Mouse (Mus musculus) forebrain, embryonic 16.5 days (tissue): ENCODE results near the gene Tnk2. TPM values are rescaled to one million over a fixed set of nuclear protein-coding genes. Genes with fewer than 3 reads are reported as not detected.

Experiments
- ATAC-seq: fragments of 200-750 bp; cut with Nextera tagmentation; 2 replicates; pipeline ENCODE4 v1.8.0; 2017; ENCODE audit warnings: mild to moderate bottlenecking, moderate library complexity
- H3K27ac ChIP-seq: fragments of 300-500 bp; sonication (generic); 2 replicates; pipeline ENCODE4 v1.5.1; 2014; ENCODE audit warnings: low read length, control low read depth
- H3K27me3 ChIP-seq: fragments of 300-500 bp; sonication (generic); replicated peaks from 2 replicates; pipeline ENCODE4 v1.6.1; 2014; ENCODE audit warnings: low read length; ENCODE audit not compliant: control insufficient read depth, insufficient read depth
- H3K36me3 ChIP-seq: fragments of 300-500 bp; sonication (generic); 2 replicates; pipeline ENCODE4 v1.6.1; 2014; ENCODE audit not compliant: control insufficient read depth, insufficient read depth
- H3K4me1 ChIP-seq: fragments of 300-500 bp; sonication (generic); replicated peaks from 2 replicates; pipeline ENCODE4 v1.6.1; 2014; ENCODE audit warnings: low read length; ENCODE audit not compliant: control insufficient read depth, insufficient read depth
- H3K4me2 ChIP-seq: fragments of 300-500 bp; sonication (generic); 2 replicates; pipeline ENCODE4 v1.6.1; 2014; ENCODE audit warnings: mild to moderate bottlenecking, low read length, control low read depth
- H3K4me3 ChIP-seq: fragments of 300-500 bp; sonication (generic); replicated peaks from 2 replicates; pipeline ENCODE4 v1.5.1; 2014; ENCODE audit warnings: mild to moderate bottlenecking, low read length, control low read depth
- H3K9ac ChIP-seq: fragments of 300-500 bp; sonication (generic); replicated peaks from 2 replicates; pipeline ENCODE4 v1.6.1; 2014; ENCODE audit warnings: low read depth, low read length, control low read depth
- H3K9me3 ChIP-seq: fragments of 300-500 bp; sonication (generic); 2 replicates; pipeline ENCODE4 v1.6.1; 2016; ENCODE audit warnings: low read length; ENCODE audit not compliant: control insufficient read depth
- WGBS: fragments of 180-500 bp; shearing (Covaris S2); extraction: QIAGEN DNeasy Blood & Tissue Kit; methylation state at CpG from one replicate; pipeline ENCODE4 v1.1.7; 2014; 5-methylcytosine and 5-hydroxymethylcytosine counted together
- polyA plus RNA-seq: library from polyadenylated mRNA; unstranded; fragments of >200 nt; fragmentation: Nextera tagmentation; extraction: Ambion mirVana; gene quantifications from 2 replicates; pipeline ENCODE4 v1.2.1, GENCODE M21; 2015

Gene Tnk2
- polyA plus RNA-seq, 1 experiment from 2014 or later: 21.9 TPM

DNA sequence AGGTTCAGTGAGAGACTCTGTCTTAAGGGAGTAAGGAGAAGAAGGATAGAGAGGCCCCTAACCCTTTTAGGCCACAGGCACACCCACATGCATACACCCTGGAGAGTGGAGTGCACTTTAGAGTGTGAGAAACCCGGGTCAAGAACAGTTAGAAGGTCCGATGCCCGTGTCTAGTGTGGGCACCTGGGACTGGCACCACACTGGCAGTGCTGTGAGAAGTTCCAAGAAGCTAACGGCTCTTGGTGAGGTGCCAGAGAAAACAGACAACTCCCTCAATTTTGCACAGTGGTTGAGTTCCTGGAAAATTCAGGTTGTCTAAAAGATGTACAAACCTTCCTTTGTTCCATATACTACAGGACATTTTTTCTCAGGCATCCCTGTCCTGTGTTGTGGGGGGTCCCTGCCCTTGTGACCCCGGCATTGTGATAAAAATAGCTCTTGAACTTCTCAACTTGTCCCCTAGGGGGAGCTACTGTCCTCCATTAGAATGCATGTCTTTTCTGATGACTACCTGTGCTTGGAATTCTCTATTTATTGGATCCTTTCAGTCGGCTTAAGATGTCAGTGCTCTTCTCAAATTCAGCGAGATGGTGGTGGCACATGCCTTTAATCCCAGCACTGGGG is 53.3 kb downstream of the Tnk2 start:
- H3K4me1 ChIP-seq: no peaks in the 10 kb centered on the region
- 40% methylated on average over 7 of the region's 7 CpGs for WGBS
- H3K36me3 ChIP-seq: no peaks in the 10 kb centered on the region
- H3K4me3 ChIP-seq: no peak overlapping the region
- H3K27me3 ChIP-seq: no peaks in the 10 kb centered on the region
- ATAC-seq: no peak
- H3K27ac ChIP-seq: no peak overlapping the region
- H3K9me3 ChIP-seq: no peaks in the 10 kb centered on the region
- no peak overlapping the region for H3K4me2 ChIP-seq
- no peak overlapping the region for H3K9ac ChIP-seq

DNA sequence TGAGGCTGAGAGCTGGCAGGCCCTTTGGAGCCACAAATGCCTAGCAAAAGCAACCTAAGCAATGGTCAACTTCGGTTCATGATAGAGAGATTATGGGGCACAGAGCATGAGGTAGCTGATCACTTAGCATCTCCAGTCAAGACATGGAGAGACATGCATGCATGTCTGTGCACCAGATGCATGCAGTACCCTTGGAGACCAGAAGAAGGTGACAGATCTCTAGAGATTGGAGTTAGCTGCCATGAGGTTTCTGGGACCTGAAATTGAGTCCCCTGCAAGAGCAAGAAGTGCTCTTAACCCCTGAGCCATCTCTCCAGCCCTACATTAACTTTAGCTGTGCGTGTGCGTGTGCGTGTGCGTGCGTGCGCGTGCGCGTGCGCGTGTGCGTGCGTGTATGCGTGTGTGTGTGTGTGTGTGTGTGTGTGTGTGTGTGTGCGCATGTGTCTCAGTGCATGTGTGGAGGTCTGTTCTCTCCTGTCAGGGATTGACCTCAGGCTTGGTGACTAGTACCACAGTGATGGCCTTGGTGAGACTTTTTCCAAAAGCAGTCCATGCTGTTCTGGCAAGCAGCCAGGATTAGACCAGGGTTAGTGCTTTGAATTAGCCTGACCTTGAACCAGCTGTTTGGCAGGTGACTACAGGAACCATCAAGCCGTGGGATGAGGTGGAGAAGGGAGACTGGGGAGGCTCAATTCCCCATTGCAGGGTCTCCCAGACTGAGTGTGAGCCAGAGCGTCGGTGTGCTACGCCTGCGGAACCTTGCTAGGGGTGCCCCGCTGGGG is 54.2 kb downstream of the Tnk2 start:
- Histone ChIP-seq H3K4me2 (no peak overlapping the region), H3K27me3 (no peaks in the 10 kb centered on the region), H3K9ac (no peak overlapping the region), H3K36me3 (no peaks in the 10 kb centered on the region), H3K27ac (no peak overlapping the region), H3K4me1 (no peaks in the 10 kb centered on the region), H3K4me3 (no peak overlapping the region), H3K9me3 (no peaks in the 10 kb centered on the region)
- no peak for ATAC-seq
- 87% methylated on average over 22 of the region's 22 CpGs for WGBS

DNA sequence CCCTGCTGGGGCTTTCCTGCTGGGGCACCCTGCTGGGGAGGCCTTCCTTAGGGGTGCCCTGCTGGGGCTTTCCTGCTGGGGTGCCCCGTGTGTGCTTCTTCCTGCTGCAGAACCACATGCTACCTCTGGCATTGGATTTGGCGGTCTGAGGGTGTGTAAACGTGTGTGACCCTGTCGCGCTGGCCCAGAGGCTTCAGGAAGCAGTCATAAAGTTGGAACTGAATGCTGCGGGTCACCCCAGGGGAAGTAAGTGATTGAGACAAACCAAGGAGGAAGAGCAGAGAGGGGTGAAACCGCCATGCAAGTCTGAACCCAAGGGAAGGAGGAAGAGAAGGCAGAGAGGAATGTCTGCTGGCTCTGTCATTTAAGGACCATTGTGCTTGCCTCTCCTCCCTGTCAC is 54.9 kb downstream of the Tnk2 start:
- Histone ChIP-seq H3K4me2 (no peak overlapping the region), H3K27me3 (no peaks in the 10 kb centered on the region), H3K4me3 (no peak overlapping the region), H3K9ac (no peak overlapping the region), H3K27ac (no peak overlapping the region), H3K4me1 (no peaks in the 10 kb centered on the region), H3K36me3 (no peaks in the 10 kb centered on the region), H3K9me3 (no peaks in the 10 kb centered on the region)
- no peak for ATAC-seq
- 41% methylated on average over 7 of the region's 7 CpGs for WGBS

DNA sequence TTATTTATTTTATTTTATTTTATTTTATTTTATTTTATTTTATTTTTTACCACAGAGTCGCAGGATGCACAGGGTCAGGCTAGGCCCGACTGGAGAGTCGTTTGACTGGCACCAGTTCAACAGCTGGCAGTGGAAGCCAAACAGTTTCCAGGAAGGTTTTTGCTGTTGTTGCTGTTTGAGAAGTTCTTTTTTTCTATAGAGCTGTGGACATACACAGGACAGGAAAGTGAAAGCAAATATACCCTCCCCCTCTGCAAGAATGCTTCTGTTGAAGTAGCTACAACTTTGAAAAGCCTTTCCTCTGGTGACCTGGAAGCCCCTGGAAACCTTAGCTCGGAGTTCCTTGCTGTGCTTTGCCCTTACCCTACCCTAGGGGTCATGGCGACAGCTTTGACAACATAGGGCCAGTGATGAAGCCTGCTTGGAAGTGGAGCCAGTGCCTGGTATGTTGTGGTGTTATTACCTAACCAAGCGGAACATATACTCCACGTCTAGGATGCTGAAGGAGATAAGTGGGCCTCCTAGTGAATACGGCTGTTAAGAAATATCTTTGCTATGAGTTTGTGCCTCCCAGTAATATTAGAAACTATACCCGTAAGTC is 59.7 kb downstream of the Tnk2 start:
- WGBS: 75% methylated on average over 9 of the region's 9 CpGs
- Histone ChIP-seq H3K36me3 (no peaks in the 10 kb centered on the region), H3K9me3 (no peaks in the 10 kb centered on the region), H3K9ac (no peak overlapping the region), H3K4me1 (no peaks in the 10 kb centered on the region), H3K27me3 (no peaks in the 10 kb centered on the region), H3K27ac (no peak overlapping the region), H3K4me2 (no peak overlapping the region), H3K4me3 (no peak overlapping the region)
- ATAC-seq: no peak

DNA sequence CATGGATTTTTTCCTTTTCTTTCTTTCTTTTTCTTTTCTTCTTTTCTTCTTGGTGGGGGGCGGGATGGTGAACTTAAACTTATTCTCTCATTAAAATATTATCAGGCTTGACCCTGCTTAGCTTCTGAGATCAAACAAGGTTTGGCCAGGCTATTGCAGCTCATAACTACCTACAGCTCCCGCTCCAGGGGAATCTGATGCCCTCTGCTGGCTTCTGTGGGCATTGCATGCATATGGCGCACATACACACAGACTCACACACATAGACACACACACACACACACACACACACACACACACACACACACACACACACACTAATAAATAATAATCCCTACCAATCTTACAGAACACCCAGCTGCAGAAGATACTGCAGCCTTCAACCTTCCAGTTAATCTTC is 61.9 kb downstream of the Tnk2 start:
- Histone ChIP-seq H3K36me3 (no peaks in the 10 kb centered on the region), H3K27me3 (no peaks in the 10 kb centered on the region), H3K27ac (no peak overlapping the region), H3K4me3 (no peak overlapping the region), H3K9me3 (no peaks in the 10 kb centered on the region), H3K4me1 (no peaks in the 10 kb centered on the region), H3K4me2 (no peak overlapping the region), H3K9ac (no peak overlapping the region)
- 98% methylated on average over 3 of the region's 3 CpGs for WGBS
- no peak for ATAC-seq

DNA sequence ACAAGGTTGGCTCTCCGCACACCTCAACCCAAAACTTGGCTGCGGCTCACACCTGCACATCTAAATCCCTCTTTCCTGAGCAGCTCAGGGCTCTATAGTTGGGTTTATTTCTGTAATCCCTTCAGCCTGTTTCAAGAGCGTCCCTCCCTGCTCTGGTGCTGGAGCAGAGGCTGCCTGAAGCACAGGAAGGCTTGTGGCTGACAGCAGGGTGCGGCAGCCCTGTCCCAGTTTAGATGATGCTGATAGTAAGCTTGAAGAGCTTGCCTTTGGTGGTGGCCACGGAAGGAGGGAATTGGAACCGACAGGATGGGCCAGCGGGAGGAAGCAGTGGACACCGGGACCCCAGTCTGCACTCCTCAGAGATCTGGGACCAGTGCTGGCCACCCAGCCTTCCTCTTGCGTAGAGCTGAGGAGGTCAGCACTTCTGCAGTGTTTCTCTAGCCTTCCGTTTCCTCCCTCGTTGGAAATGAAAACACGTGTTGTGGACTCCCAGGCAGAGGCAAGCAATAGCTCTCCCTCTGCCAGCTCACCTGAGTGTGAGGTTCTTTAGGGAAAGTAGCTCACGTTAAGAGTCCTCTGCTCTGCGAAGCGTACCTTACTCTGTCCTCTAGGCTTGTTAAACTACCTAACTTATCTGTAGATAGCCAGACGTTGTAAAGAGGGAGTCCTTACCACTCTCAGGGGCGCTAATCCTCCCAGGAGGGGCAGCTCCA is 63.6 kb downstream of the Tnk2 start:
- Histone ChIP-seq H3K4me3 (no peak overlapping the region), H3K27me3 (no peaks in the 10 kb centered on the region), H3K4me1 (no peaks in the 10 kb centered on the region), H3K4me2 (no peak overlapping the region), H3K36me3 (no peaks in the 10 kb centered on the region), H3K27ac (no peak overlapping the region), H3K9me3 (no peaks in the 10 kb centered on the region), H3K9ac (no peak overlapping the region)
- ATAC-seq: no peak
- 68% methylated on average over 17 of the region's 17 CpGs for WGBS

DNA sequence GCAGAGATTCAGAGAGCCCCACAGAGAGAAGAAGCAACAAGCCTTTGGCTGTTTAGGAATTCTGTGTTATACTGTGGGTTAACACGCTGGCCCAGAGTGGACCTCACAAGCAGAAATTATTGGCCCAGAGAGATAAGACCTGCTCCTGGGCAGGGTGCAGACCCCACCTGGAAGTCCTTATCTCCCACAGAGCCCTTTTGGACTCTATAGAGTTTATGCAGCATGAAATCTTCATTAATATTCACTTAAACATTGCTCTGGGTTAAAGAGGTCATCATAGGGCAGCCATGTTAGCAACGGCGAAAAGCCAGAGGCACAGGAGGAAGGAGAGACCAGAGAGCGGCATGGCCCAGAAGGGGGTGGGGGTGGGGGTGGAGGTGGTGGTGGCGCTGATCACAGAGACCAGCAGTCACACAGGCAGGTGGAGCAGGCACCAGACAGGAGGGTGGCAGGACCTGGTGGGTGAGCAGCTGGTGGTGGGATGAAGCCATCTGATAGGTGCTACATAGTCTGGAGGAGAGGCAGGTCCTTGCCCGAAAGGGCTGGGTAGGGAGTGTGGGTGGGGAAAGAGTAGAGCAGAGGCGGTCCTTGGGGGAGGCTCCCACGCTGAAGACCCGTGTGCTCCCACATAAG is 64.3 kb downstream of the Tnk2 start:
- ATAC-seq: no peak
- no peaks in the 10 kb centered on the region for H3K27me3 ChIP-seq
- no peak overlapping the region for H3K4me3 ChIP-seq
- no peak overlapping the region for H3K9ac ChIP-seq
- no peak overlapping the region for H3K27ac ChIP-seq
- no peaks in the 10 kb centered on the region for H3K36me3 ChIP-seq
- WGBS: 84% methylated on average over 9 of the region's 9 CpGs
- H3K4me1 ChIP-seq: no peaks in the 10 kb centered on the region
- H3K9me3 ChIP-seq: no peaks in the 10 kb centered on the region
- H3K4me2 ChIP-seq: no peak overlapping the region

DNA sequence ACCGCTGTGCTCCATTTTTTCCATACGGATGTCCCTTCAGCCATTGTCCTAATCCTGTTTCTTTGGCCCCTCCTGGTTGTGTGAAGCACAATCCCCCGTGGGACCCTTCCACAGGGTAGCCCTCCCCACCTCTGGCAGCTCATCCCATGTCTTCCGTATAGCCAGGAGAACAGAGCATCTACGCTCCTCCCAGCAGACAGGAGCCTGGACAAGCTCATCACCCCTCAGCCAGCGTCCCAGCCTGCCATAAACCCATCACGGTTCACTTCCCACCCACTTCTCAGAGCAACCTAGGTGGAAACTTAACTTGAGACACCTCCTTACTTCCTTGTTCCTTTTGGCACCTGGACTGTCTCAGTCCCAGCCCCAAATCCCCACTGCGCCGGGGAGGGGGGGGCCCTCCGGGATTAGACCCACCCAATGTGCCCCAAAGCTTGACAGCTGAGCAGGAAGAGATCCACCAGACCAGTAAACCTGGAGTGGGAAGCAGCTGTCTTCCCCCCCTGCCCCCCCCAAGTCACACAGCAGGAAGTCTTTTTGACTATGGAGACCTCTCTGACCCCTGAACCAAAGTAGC is 64.9 kb downstream of the Tnk2 start:
- Histone ChIP-seq H3K27ac (no peak overlapping the region), H3K4me1 (no peaks in the 10 kb centered on the region), H3K9me3 (no peaks in the 10 kb centered on the region), H3K4me3 (no peak overlapping the region), H3K9ac (no peak overlapping the region), H3K4me2 (no peak overlapping the region), H3K27me3 (no peaks in the 10 kb centered on the region), H3K36me3 (no peaks in the 10 kb centered on the region)
- WGBS: 82% methylated on average over 10 of the region's 10 CpGs
- ATAC-seq: no peak

DNA sequence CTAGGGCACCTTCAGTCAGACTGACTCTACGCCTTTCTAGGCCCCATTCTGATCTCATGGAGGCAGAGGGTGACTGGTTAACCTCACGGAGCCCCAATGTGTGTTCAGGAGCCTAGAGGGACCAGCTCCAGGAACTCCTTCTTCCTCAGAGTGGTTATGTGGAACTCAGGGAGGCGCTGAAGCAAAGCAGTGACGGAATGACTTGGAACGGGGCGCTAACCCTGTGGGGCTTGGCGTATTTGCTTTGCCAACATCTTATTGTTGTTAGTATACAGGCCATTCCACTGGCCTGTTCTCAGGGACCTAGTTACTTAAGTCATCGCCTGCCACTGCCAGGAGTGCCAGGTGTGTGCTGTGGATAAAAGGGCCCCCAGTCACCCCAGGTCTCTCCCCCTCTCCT is 65.4 kb downstream of the Tnk2 start:
- H3K27ac ChIP-seq: no peak overlapping the region
- ATAC-seq: no peak
- no peak overlapping the region for H3K4me3 ChIP-seq
- H3K36me3 ChIP-seq: no peaks in the 10 kb centered on the region
- no peaks in the 10 kb centered on the region for H3K4me1 ChIP-seq
- 91% methylated on average over 8 of the region's 8 CpGs for WGBS
- no peaks in the 10 kb centered on the region for H3K27me3 ChIP-seq
- H3K9me3 ChIP-seq: no peaks in the 10 kb centered on the region
- H3K4me2 ChIP-seq: no peak overlapping the region
- H3K9ac ChIP-seq: no peak overlapping the region
